Mouse (Mus musculus) small intestine, adult 2 months (tissue): ENCODE data around the gene Hist1h3a. TPM values are rescaled to one million over a fixed set of nuclear protein-coding genes. Genes with fewer than 3 reads are reported as not detected.
"Not testable (repeated sequence)": the region's sequence is repeated elsewhere in the genome, so short reads cannot be mapped to it uniquely, and the experiment has no call there.

Experiments
- H3K27ac ChIP-seq: fragments of 200-500 bp; 2 replicates; pipeline ENCODE4 v1.5.1; 2012; ENCODE audit warnings: low read depth, low read length, control low read depth, inconsistent platforms; ENCODE audit not compliant: insufficient read depth
- H3K27me3 ChIP-seq: fragments of 200-500 bp; 2 replicates; pipeline ENCODE4 v1.6.1; 2012; ENCODE audit warnings: mild to moderate bottlenecking, moderate library complexity, low read length, inconsistent platforms; ENCODE audit not compliant: control insufficient read depth, insufficient read depth
- H3K36me3 ChIP-seq: fragments of 200-500 bp; 2 replicates; pipeline ENCODE4 v1.6.1; 2012; ENCODE audit warnings: mild to moderate bottlenecking, low read length, control low read depth, inconsistent platforms; ENCODE audit not compliant: control insufficient read depth, insufficient read depth
- H3K4me1 ChIP-seq: fragments of 200-500 bp; 2 replicates; pipeline ENCODE4 v1.6.1; 2012; ENCODE audit warnings: low read length, inconsistent platforms, mixed read lengths; ENCODE audit not compliant: control insufficient read depth, insufficient read depth, insufficient read length
- H3K4me3 ChIP-seq: fragments of 200-500 bp; 2 replicates; pipeline ENCODE4 v1.5.1; 2012; ENCODE audit warnings: low read depth, mild to moderate bottlenecking, control low read depth, inconsistent platforms, low read length, moderate library complexity
- CTCF ChIP-seq: fragments of 200-500 bp; IDR thresholded peaks from 2 replicates; pipeline ENCODE4 v1.5.1; 2012; ENCODE audit warnings: low read depth, mild to moderate bottlenecking, control low read depth, inconsistent platforms, low read length, moderate library complexity, mixed read lengths; ENCODE audit not compliant: insufficient replicate concordance, insufficient read length; ENCODE audit errors: extremely low read depth
- POLR2A ChIP-seq: fragments of 200-500 bp; IDR thresholded peaks from 2 replicates; pipeline ENCODE4 v1.6.1; 2012; ENCODE audit warnings: low read depth, mild to moderate bottlenecking, control low read depth, inconsistent platforms, low read length, moderate library complexity
- WGBS: fragments of 180-500 bp; shearing (Covaris S2); methylation state at CpG from one replicate; pipeline ENCODE4 v1.1.7; 2018; 5-methylcytosine and 5-hydroxymethylcytosine counted together
- polyA plus RNA-seq: library from polyadenylated mRNA; depleted of rRNA; stranded (reverse); fragments of >200 nt; gene quantifications from 2 replicates; pipeline ENCODE4 v1.2.3, GENCODE M21; 2012; rRNA removed

The Hist1h3a gene
- polyA plus RNA-seq: 32.6 and 42.4 TPM in 2 replicates

DNA sequence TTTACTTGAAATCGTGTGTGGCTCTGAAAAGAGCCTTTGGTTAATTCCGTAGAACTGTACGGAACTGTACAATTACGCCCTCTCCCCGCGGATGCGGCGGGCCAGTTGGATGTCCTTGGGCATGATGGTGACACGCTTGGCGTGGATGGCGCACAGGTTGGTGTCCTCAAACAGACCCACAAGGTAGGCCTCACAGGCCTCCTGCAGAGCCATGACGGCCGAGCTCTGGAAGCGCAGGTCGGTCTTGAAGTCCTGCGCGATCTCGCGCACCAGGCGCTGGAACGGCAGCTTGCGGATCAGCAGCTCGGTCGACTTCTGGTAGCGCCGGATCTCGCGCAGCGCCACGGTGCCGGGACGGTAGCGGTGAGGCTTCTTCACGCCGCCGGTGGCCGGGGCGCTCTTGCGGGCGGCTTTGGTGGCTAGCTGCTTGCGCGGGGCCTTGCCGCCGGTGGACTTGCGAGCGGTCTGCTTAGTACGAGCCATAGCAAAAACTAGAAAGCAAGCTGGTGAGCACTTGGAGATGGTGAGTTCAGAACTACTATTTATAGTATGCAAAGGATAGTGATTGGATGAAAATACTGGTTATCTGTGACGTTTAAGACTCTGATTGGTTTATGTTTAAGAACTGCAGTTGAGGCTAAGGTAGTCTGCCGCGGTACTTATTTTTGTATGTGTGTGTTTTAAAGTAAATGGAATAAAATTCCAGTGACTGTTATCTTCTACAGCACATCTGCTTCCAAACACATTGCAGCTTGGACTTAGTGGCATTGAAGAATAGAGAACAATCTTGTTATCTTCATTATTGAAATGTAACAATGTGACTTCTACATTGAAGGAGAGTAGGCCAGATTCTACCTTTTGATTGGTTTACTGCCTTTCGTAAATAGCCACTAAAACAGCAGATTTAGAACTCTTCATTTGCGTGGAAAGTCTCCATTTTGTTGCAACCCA lies at the start of gene Hist1h3a:
Gene Hist1h3a (minus strand): TSS at position 516 of the 951 bp plus-strand sequence.
- H3K36me3 ChIP-seq, H3K27me3 ChIP-seq: not testable (repeated sequence)
- WGBS: under 1% methylated on average over 29 of the region's 52 CpGs
- Histone ChIP-seq H3K4me3 (peak within 1 kb of the TSS; percentile 71), H3K4me1 (peaks cover 18% of the 10 kb centered on the region), H3K27ac (peak within 1 kb of the TSS; percentile 90)
- peak; percentile 55; the same call in 1 of the 2 replicates for TF ChIP-seq POLR2A

DNA sequence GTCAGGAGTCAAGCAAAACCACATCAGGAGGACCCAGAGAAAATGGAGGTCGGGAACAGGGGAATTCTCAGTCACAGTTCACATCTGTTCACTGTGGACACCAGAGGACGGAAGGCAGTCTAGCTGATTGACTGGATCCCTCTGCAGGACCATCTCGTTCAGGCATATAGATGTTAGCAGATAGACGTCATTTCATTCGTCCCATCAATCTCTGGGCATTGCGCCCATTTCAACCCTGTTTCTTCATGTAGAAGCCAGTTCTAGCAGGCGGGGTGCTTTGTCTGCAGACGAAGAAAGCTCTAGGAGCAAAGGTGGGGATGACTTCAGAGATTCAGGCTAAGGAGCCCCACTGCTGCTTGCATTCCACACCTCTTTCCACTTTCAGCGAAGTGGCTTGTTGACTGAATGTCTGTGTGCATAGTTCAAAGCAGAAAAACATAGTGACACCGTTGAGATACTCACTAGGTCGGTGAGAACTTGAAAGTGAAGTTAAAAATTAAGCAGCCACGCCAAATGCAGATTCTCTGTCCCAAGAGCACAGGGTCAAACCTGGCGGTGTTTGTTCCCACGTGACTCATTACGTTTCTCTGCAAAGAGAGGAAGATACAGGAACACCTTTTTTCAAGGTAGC lies 44.4 kb upstream of the Hist1h3a start, which contains the start of gene Slc17a2:
Gene Slc17a2 (plus strand): TSS at position 572 of the 631 bp plus-strand sequence.
- peaks cover 9% of the 10 kb centered on the region; the same call in 1 of the 2 replicates for H3K4me1 ChIP-seq
- H3K4me3 ChIP-seq: no peak within 1 kb of the TSS
- no peaks in the 10 kb centered on the region for H3K36me3 ChIP-seq
- no peak within 1 kb of the TSS for H3K27ac ChIP-seq
- 33% methylated on average over 15 of the region's 15 CpGs for WGBS
- no peak for TF ChIP-seq CTCF
- no peak for TF ChIP-seq POLR2A
- H3K27me3 ChIP-seq: no peaks in the 10 kb centered on the region

DNA sequence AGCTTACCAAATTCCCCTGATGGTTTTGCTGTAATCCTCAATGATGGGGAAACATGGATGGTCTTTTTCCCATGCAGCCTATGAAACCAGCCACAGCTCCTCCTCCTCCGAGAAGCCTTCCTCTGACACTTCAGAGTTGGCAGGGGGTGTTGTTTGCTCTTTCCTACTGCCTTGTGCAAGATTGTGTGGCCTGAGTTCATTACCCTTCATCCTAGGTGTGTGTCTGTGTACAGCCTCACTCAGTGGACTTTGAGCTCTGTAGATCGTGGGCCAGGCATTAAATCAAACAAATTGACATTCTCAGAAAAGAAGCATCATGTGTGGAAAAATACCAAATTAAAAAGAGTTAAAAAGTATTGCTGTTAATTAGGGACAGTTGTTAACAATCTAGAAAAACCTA lies 42.3 kb upstream of the Hist1h3a start:
- Histone ChIP-seq H3K36me3 (no peaks in the 10 kb centered on the region), H3K4me1 (peaks cover 9% of the 10 kb centered on the region; the same call in 1 of the 2 replicates), H3K27me3 (no peaks in the 10 kb centered on the region), H3K4me3 (no peak overlapping the region), H3K27ac (no peak overlapping the region)
- WGBS: 23% methylated on average over 2 of the region's 2 CpGs
- no peak for TF ChIP-seq POLR2A
- no peak for TF ChIP-seq CTCF

GRCm38 (mm10) chr13:23799405-23799804 lies 37.2 kb upstream of the Hist1h3a start:
- no peaks in the 10 kb centered on the region for H3K36me3 ChIP-seq
- H3K4me1 ChIP-seq: peaks cover 3% of the 10 kb centered on the region; the same call in 1 of the 2 replicates
- H3K4me3 ChIP-seq: no peak overlapping the region
- no peaks in the 10 kb centered on the region for H3K27me3 ChIP-seq
- no peak overlapping the region for H3K27ac ChIP-seq
- WGBS: 69% methylated on average over 5 of the region's 5 CpGs
- TF ChIP-seq CTCF: no peak
- no peak for TF ChIP-seq POLR2A

- WGBS: 38% methylated on average over 2 of the region's 2 CpGs
- TF ChIP-seq POLR2A (no peak), CTCF (no peak)
- Histone ChIP-seq H3K36me3 (peaks cover 3% of the 10 kb centered on the region), H3K27me3 (no peaks in the 10 kb centered on the region), H3K27ac (no peak overlapping the region), H3K4me3 (no peak overlapping the region), H3K4me1 (no peaks in the 10 kb centered on the region)
These were observed 30.3 kb upstream of the Hist1h3a start for GRCm38 (mm10) chr13:23792520-23792919.

GRCm38 (mm10) chr13:23779025-23779424 lies 16.8 kb upstream of the Hist1h3a start:
- H3K27me3 ChIP-seq: no peaks in the 10 kb centered on the region
- peak overlapping the region; percentile 50 for H3K4me3 ChIP-seq
- H3K4me1 ChIP-seq: peaks cover 19% of the 10 kb centered on the region
- H3K36me3 ChIP-seq: 0 out of 2 replicates have a peak, but pooled peaks cover 3% of the 10 kb centered on the region
- 38% methylated on average over 4 of the region's 4 CpGs for WGBS
- peak; percentile 28; the same call in 1 of the 2 replicates for TF ChIP-seq POLR2A
- TF ChIP-seq CTCF: no peak
- H3K27ac ChIP-seq: peak overlapping the region; percentile 92

DNA sequence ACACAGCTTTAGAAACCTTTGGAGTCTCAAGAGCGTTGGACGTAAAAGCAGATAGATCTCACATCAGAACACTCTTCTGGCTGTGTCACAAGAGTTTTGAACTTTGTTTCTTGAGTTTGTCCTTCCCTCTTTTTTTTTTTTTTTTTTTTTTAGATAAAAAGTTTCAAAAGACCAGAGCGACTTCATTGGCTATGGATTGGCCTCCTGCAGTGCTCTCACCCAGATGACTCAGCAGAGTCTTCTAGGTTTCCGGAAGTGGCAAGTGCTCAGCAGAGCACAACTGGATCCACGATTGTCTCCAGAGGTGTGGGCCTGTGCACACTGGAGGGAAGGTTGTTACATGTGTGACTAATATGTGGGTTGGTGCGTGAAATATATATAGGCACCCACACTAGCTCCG lies 16.2 kb upstream of the Hist1h3a start:
- Histone ChIP-seq H3K27me3 (no peaks in the 10 kb centered on the region), H3K36me3 (0 out of 2 replicates have a peak, but pooled peaks cover 3% of the 10 kb centered on the region), H3K27ac (peak overlapping the region; percentile 72), H3K4me1 (peaks cover 19% of the 10 kb centered on the region), H3K4me3 (no peak overlapping the region)
- 71% methylated on average over 7 of the region's 7 CpGs for WGBS
- no peak for TF ChIP-seq POLR2A
- TF ChIP-seq CTCF: no peak
